Mouse (Mus musculus): ENCODE data around the gene Ascc3. TPM values are rescaled to one million over a fixed set of nuclear protein-coding genes. Genes with fewer than 3 reads are reported as not detected.

The Ascc3 gene
- polyA plus RNA-seq, 1 experiment from 2014 or later, result 17.8 TPM

DNA sequence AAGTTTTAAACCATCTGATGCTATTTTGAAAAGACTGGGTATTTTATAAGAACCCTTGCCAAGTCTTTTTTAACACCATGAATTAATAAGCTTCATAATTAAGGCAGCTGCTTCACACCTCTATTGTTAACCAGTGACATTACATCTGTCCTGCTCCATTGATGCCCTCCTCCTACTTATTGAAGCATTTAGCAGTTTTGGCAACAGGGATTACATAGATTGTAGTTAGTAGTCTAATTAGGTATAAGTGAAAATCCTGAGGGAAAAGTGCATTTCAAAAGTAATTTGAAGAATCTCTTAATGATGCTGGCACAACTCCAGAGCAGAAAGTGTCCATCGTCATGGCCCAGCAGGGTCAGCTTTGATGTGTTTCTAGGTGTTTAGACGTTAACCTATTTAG, 180.3 kb downstream of the Ascc3 start:
- Histone ChIP-seq H3K27ac (no peak overlapping the region), H3K36me3 (replicated peaks) (no peaks in the 10 kb centered on the region), H3K4me3 (no peak overlapping the region), H3K9ac (no peak overlapping the region), H3K27me3 (replicated peaks) (no peaks in the 10 kb centered on the region), H3K4me1 (no peaks in the 10 kb centered on the region), H3K4me2 (no peak overlapping the region), H3K9me3 (no peaks in the 10 kb centered on the region)
- no peak for ATAC-seq (replicated peaks)
- 30% methylated on average over 2 of the region's 2 CpGs for WGBS

DNA sequence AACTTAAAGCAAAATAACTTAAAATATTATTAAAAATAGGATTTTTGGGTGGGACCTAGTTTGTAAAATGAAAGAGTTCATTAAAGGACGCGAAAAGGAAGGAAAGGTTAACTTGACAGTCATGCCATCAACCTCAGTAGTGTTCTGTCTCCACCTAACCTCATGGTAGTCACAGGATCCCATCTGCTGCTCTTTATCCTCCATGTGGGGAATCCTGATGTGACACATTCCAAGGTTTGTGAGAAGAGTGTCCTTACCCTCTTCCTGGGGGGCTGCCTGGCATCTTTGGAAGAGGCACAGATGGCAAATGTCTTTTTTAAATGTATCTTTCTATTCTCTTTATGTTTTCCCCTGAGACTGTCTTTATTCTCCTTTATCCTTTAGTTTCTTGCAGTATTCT, 181.4 kb downstream of the Ascc3 start:
- no peak overlapping the region for H3K9ac ChIP-seq
- H3K4me2 ChIP-seq, result no peak overlapping the region
- 90% methylated on average over 2 of the region's 2 CpGs for WGBS
- no peak for ATAC-seq (replicated peaks)
- H3K36me3 ChIP-seq (replicated peaks), result no peaks in the 10 kb centered on the region
- no peaks in the 10 kb centered on the region for H3K9me3 ChIP-seq
- no peak overlapping the region for H3K27ac ChIP-seq
- no peaks in the 10 kb centered on the region for H3K27me3 ChIP-seq (replicated peaks)
- no peaks in the 10 kb centered on the region for H3K4me1 ChIP-seq
- no peak overlapping the region for H3K4me3 ChIP-seq

- Histone ChIP-seq H3K9me3 (no peaks in the 10 kb centered on the region), H3K9ac (no peak overlapping the region), H3K27ac (no peak overlapping the region), H3K4me2 (no peak overlapping the region), H3K4me1 (no peaks in the 10 kb centered on the region), H3K27me3 (replicated peaks) (no peaks in the 10 kb centered on the region), H3K4me3 (no peak overlapping the region), H3K36me3 (replicated peaks) (no peaks in the 10 kb centered on the region)
- WGBS, result 17% methylated on average over 5 of the region's 5 CpGs
- ATAC-seq (replicated peaks), result peak; percentile 72
These were observed 200.4 kb downstream of the Ascc3 start for GRCm38 (mm10) chr10:50792840-50793239.

DNA sequence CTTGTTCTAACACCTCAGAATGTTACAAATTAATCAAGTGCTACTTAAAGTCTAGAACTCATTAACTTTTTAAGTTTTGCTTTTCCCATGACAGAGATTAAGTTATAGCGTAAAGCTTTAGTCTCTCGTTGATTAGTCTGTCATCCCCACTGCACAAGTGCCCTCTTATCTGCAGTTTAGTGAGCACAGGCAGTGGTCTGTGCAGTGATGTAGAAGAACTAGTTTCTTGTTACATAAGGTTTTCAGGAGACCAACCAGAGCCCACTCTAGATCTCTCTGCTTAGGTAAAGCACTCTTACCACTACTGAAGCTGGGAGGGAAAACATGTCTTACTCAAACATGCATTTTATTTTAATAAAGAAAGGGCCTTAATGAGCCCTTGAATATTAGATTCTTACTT, 209.1 kb downstream of the Ascc3 start:
- Histone ChIP-seq H3K4me2 (no peak overlapping the region), H3K4me3 (no peak overlapping the region), H3K4me1 (no peaks in the 10 kb centered on the region), H3K9me3 (no peaks in the 10 kb centered on the region), H3K36me3 (replicated peaks) (no peaks in the 10 kb centered on the region), H3K27ac (no peak overlapping the region), H3K9ac (no peak overlapping the region), H3K27me3 (replicated peaks) (no peaks in the 10 kb centered on the region)
- ATAC-seq (replicated peaks), result no peak
- 33% methylated on average over 2 of the region's 2 CpGs for WGBS

DNA sequence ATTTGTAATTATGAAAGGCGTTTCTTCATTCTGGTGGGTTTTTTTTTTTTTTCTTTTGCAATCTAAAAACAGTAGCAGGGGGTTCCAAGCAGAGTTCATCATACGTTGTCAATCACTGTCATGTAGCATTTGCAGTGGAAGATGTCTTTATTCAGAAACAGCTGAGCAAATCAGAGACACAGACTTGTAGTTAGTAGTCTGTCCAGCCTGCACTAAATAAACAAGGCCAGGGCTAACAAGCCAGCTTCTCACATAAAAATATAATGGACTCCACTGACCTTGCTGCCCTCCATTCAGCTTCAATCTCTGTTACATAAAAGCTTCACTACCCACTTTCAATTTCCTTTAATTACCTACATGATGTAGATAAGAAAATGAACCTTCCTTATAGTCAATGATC, 209.9 kb downstream of the Ascc3 start:
- no peak for ATAC-seq (replicated peaks)
- no peaks in the 10 kb centered on the region for H3K9me3 ChIP-seq
- no peak overlapping the region for H3K4me2 ChIP-seq
- H3K27me3 ChIP-seq (replicated peaks), result no peaks in the 10 kb centered on the region
- no peak overlapping the region for H3K4me3 ChIP-seq
- no peaks in the 10 kb centered on the region for H3K4me1 ChIP-seq
- WGBS, result 43% methylated on average over 2 of the region's 2 CpGs
- no peak overlapping the region for H3K27ac ChIP-seq
- no peaks in the 10 kb centered on the region for H3K36me3 ChIP-seq (replicated peaks)
- no peak overlapping the region for H3K9ac ChIP-seq

DNA sequence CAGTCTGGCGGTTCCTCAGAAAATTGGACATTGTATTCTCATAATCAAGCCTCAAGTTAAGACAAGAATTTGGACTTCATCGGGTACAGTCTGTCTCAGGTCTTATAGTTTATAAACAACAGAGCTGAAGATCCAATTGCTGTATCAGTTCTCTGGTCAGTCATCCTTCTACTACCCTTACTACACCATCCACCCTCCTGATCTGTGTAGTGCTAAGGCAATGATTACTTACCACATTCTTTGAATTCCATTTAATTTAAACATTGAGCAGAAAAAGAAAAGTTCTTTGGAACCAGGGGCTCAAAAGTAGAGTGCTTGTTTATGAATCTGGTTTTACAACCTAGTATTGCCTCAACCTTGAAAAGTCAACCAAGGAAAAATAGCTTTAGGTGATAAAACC, 213.7 kb downstream of the Ascc3 start:
- Histone ChIP-seq H3K4me1 (no peaks in the 10 kb centered on the region), H3K36me3 (replicated peaks) (no peaks in the 10 kb centered on the region), H3K27ac (no peak overlapping the region), H3K9ac (no peak overlapping the region), H3K4me2 (no peak overlapping the region), H3K27me3 (replicated peaks) (no peaks in the 10 kb centered on the region), H3K4me3 (no peak overlapping the region), H3K9me3 (no peaks in the 10 kb centered on the region)
- no peak for ATAC-seq (replicated peaks)
- 97% methylated on average over 2 of the region's 2 CpGs for WGBS

DNA sequence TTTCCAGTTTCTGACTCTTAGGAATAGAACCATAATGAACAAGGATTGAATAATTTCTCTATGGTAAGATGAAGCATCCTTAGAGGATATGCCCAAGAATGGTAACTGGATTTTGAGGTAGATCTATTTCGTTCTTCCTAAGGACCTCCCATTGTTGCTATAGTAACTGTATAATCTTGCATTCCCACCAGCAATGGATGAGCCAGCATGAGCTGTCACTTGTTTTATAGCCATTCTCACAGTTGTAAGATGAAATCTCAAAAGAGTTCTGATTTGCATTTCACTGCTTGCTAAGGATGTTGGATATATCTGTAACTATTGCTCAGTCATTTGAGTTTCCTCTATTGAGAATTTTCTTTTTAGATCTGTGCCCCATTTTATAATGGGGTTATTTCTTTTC, 229.9 kb downstream of the Ascc3 start:
- Histone ChIP-seq H3K4me1 (no peaks in the 10 kb centered on the region), H3K27me3 (replicated peaks) (no peaks in the 10 kb centered on the region), H3K27ac (no peak overlapping the region), H3K36me3 (replicated peaks) (no peaks in the 10 kb centered on the region), H3K9me3 (no peaks in the 10 kb centered on the region), H3K4me3 (no peak overlapping the region), H3K4me2 (no peak overlapping the region), H3K9ac (no peak overlapping the region)
- WGBS, result 28% methylated on average over 1 of the region's 1 CpGs
- ATAC-seq (replicated peaks), result no peak

DNA sequence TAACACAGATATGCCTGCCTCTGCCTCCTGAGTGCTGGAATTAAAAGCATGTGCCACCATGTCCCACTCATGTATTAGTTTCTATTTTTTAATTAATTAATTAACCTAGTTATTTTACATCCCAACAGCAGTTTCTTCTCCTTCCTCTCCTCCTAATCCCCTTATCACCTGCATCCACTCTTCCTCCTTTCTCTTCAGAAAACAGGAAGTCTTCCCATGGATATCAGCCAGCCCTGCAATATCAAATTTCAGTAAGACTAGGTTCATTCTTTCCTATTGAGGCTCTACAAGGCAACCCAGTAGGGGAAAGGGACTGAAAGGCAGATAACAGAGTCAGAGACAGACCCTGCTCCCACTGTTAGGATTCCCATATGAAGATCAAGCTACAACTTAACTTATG, 234.4 kb downstream of the Ascc3 start:
- no peak overlapping the region for H3K4me3 ChIP-seq
- no peaks in the 10 kb centered on the region for H3K4me1 ChIP-seq
- H3K27me3 ChIP-seq (replicated peaks), result no peaks in the 10 kb centered on the region
- H3K9ac ChIP-seq, result no peak overlapping the region
- no peak overlapping the region for H3K4me2 ChIP-seq
- no peak for ATAC-seq (replicated peaks)
- no peaks in the 10 kb centered on the region for H3K36me3 ChIP-seq (replicated peaks)
- no peak overlapping the region for H3K27ac ChIP-seq
- no peaks in the 10 kb centered on the region for H3K9me3 ChIP-seq

DNA sequence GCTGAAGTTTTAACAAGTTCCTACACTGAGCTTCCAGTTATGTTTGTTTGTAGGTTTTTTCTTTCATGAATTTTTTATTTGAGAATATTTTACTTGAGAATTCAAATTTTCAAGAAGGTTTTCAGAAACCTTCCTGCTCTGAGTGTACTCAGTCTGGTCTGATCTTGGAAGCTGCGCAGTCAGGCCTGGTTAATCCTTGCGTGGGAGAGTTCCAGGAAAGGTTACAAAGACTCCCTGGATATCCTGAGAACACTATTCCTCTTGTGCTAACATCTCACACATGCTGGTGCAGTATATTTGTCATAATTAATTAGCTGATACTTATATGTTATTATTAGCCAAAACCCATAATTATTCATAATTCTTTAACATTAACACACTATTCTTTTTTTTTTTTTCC, 242.1 kb downstream of the Ascc3 start:
- WGBS, result 62% methylated on average over 2 of the region's 2 CpGs
- ATAC-seq (replicated peaks), result no peak

DNA sequence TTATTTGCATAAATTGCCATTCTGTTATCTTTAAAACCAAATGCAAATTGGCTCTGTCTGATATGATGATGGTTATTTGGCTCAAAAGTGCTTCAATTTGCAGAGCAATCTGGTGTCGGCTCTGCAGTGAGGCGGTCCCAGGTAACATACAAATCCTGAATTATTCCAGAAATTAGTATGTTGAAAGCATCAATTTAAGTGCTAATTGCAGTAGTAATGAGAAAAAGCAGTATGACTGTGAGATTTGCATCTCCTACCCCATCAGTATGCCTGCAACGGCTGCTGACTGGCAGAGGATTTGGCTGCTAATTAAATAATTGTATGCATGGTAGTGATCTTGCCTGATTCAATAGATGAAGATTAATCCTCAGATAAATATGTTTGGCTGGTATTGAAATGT, 250.9 kb downstream of the Ascc3 start:
- Histone ChIP-seq H3K27me3 (replicated peaks) (no peaks in the 10 kb centered on the region), H3K36me3 (replicated peaks) (no peaks in the 10 kb centered on the region), H3K4me1 (no peaks in the 10 kb centered on the region), H3K9me3 (no peaks in the 10 kb centered on the region), H3K4me3 (no peak overlapping the region), H3K27ac (no peak overlapping the region), H3K4me2 (no peak overlapping the region), H3K9ac (no peak overlapping the region)
- 67% methylated on average over 3 of the region's 3 CpGs for WGBS
- ATAC-seq (replicated peaks), result peak; percentile 45; the same call in 1 of the 2 replicates

More for the DNA sequence above, 242.1 kb downstream of the Ascc3 start:
- H3K9ac ChIP-seq, result no peak overlapping the region
- H3K4me2 ChIP-seq, result no peak overlapping the region
- no peaks in the 10 kb centered on the region for H3K9me3 ChIP-seq
- no peak overlapping the region for H3K4me3 ChIP-seq
- no peaks in the 10 kb centered on the region for H3K36me3 ChIP-seq (replicated peaks)
- no peaks in the 10 kb centered on the region for H3K4me1 ChIP-seq
- no peaks in the 10 kb centered on the region for H3K27me3 ChIP-seq (replicated peaks)
- no peak overlapping the region for H3K27ac ChIP-seq

DNA sequence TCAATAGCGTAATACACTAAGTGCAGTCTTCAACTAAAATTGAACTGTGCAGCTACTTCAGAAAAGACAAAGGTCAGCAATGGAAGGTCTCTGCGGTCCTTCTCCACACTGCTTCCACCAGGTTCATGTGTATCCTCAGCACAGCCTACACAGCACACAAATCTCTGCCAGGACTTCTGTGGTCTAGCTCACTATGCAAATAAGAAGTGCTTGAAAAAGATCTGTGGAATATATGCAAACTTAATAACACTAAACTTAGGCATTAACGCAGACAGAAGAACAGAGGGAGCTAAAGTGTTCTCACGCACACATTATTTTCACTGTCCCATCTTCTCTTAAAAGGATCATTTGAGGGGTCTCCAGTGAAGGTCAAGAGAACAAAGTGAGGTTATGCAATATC, 275.7 kb downstream of the Ascc3 start:
- Histone ChIP-seq H3K27ac (no peak overlapping the region), H3K27me3 (replicated peaks) (no peaks in the 10 kb centered on the region), H3K4me3 (no peak overlapping the region), H3K4me1 (no peaks in the 10 kb centered on the region), H3K9me3 (no peaks in the 10 kb centered on the region), H3K36me3 (replicated peaks) (no peaks in the 10 kb centered on the region), H3K4me2 (no peak overlapping the region), H3K9ac (no peak overlapping the region)
- no peak for ATAC-seq (replicated peaks)
- 88% methylated on average over 4 of the region's 4 CpGs for WGBS

DNA sequence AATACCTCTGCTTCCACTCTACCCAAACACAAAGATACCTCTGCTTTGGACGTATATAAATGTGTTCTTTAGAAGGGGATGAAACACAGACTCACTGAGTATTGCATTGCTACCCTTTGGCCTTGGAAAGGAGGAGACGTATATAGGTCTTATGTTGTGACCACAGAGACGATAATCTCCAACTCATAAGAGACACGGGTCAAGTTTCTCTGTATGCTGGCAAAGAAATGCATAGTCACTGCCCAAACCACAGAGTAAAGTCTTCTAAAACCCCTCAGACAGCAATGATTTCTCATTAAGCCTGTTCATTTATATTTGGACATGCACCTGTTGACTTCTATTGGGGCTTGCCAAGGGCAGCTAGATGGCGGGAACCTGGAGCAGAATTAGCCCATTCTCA, 284.5 kb downstream of the Ascc3 start:
- H3K4me3 ChIP-seq, result no peak overlapping the region
- H3K4me1 ChIP-seq, result no peaks in the 10 kb centered on the region
- no peaks in the 10 kb centered on the region for H3K36me3 ChIP-seq (replicated peaks)
- no peak overlapping the region for H3K4me2 ChIP-seq
- ATAC-seq (replicated peaks), result no peak
- WGBS, result 87% methylated on average over 5 of the region's 5 CpGs
- no peak overlapping the region for H3K9ac ChIP-seq
- no peak overlapping the region for H3K27ac ChIP-seq
- no peaks in the 10 kb centered on the region for H3K27me3 ChIP-seq (replicated peaks)
- H3K9me3 ChIP-seq, result no peaks in the 10 kb centered on the region

GRCm38 (mm10) chr10:50881476-50882069, 289.1 kb downstream of the Ascc3 start:
- H3K4me3 ChIP-seq, result no peak overlapping the region
- no peak overlapping the region for H3K9ac ChIP-seq
- ATAC-seq (replicated peaks), result 0 out of 2 replicates have a peak, but pooled peaks have one; percentile 30
- H3K4me2 ChIP-seq, result no peak overlapping the region
- no peaks in the 10 kb centered on the region for H3K36me3 ChIP-seq (replicated peaks)
- WGBS, result 22% methylated on average over 2 of the region's 2 CpGs
- no peaks in the 10 kb centered on the region for H3K4me1 ChIP-seq
- no peaks in the 10 kb centered on the region for H3K9me3 ChIP-seq
- H3K27me3 ChIP-seq (replicated peaks), result 0 out of 2 replicates have a peak, but pooled peaks cover 3% of the 10 kb centered on the region
- H3K27ac ChIP-seq, result no peak overlapping the region

Measured in midbrain, embryonic 15.5 days (tissue).